Mouse (Mus musculus) intestine, embryonic 16.5 days (tissue): ENCODE results near the gene Slc20a1. TPM values are rescaled to one million over a fixed set of nuclear protein-coding genes. Genes with fewer than 3 reads are reported as not detected.
A peak's percentile ranks its signal among the peaks of the same experiment; 100 is the strongest.

ENCODE experiments used
- ATAC-seq: fragments of 200-750 bp; cut with Nextera tagmentation; 2 replicates; pipeline ENCODE4 v1.8.0; 2017; ENCODE audit warnings: moderate TSS enrichment, moderate library complexity
- H3K27ac ChIP-seq: fragments of 300-500 bp; sonication (generic); 2 replicates; pipeline ENCODE4 v1.5.1; 2014; ENCODE audit warnings: mild to moderate bottlenecking, low read length
- H3K27me3 ChIP-seq: fragments of 300-500 bp; sonication (generic); replicated peaks from 2 replicates; pipeline ENCODE4 v1.6.1; 2014; ENCODE audit warnings: low read length, control low read depth, mixed read lengths; ENCODE audit not compliant: control insufficient read depth, insufficient read depth
- H3K36me3 ChIP-seq: fragments of 300-500 bp; sonication (generic); 2 replicates; pipeline ENCODE4 v1.6.1; 2014; ENCODE audit warnings: low read length, control low read depth; ENCODE audit not compliant: control insufficient read depth, insufficient read depth
- H3K4me1 ChIP-seq: fragments of 300-500 bp; sonication (generic); 2 replicates; pipeline ENCODE4 v1.6.1; 2014; ENCODE audit warnings: low read length, control low read depth, mixed read lengths; ENCODE audit not compliant: control insufficient read depth, insufficient read depth
- H3K4me2 ChIP-seq: fragments of 300-500 bp; sonication (generic); 2 replicates; pipeline ENCODE4 v1.6.1; 2014; ENCODE audit warnings: low read depth, low read length, control low read depth
- H3K4me3 ChIP-seq: fragments of 300-500 bp; sonication (generic); 2 replicates; pipeline ENCODE4 v1.5.1; 2014; ENCODE audit warnings: mild to moderate bottlenecking, low read length
- H3K9ac ChIP-seq: fragments of 300-500 bp; sonication (generic); 2 replicates; pipeline ENCODE4 v1.6.1; 2014; ENCODE audit warnings: low read depth, low read length
- H3K9me3 ChIP-seq: fragments of 300-500 bp; sonication (generic); 2 replicates; pipeline ENCODE4 v1.6.1; 2016; ENCODE audit warnings: low read length, control low read depth; ENCODE audit not compliant: control insufficient read depth
- WGBS: fragments of 180-500 bp; shearing (Covaris S2); extraction: QIAGEN DNeasy Blood & Tissue Kit; methylation state at CpG from one replicate; pipeline ENCODE4 v1.1.7; 2014; 5-methylcytosine and 5-hydroxymethylcytosine counted together
- polyA plus RNA-seq: library from polyadenylated mRNA; unstranded; fragments of >200 nt; fragmentation: Nextera tagmentation; extraction: Ambion mirVana; gene quantifications from 2 replicates; pipeline ENCODE4 v1.2.1, GENCODE M21; 2015

Gene Slc20a1
- polyA plus RNA-seq, 1 experiment from 2014 or later, result 30.4 TPM

DNA sequence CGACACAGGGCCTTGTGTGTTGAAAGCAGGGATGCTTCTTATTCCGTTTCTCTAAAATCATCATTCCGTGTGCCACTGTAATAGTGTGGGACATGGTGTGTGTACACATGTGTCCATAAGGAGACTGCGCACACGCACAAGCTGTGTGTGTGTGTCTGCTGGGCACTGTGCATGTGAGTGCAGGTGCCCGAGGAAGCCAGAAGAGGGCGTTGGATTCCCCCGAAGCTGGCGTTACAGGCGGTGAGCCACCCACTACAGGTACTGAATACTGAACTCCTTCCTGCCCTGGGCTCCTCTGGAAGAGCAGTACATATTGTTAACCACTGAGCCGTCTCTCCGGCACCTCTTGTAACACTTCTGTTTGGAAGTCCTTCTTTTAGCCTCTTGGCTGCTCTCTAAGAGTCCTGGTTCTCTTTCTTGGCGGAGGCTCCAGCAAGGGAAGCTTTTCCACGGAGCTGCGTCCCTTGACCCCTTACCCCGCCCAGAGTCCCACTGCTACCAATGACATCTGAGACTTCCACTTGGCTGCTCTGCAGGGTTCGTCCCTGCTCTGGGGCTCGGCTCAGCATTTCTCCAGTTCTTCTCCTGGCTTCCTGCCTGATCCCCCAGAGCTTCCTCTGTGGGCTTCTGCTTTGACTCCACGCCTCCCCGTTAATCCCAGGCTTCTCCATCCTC lies 46.0 kb downstream of the Slc20a1 start:
- Histone ChIP-seq H3K9me3 (no peaks in the 10 kb centered on the region), H3K36me3 (no peaks in the 10 kb centered on the region), H3K4me3 (no peak overlapping the region), H3K27ac (no peak overlapping the region; the same call in 1 of the 2 replicates), H3K4me2 (no peak overlapping the region), H3K27me3 (no peaks in the 10 kb centered on the region), H3K4me1 (peaks cover 23% of the 10 kb centered on the region), H3K9ac (no peak overlapping the region)
- 80% methylated on average over 20 of the region's 20 CpGs for WGBS
- no peak for ATAC-seq

DNA sequence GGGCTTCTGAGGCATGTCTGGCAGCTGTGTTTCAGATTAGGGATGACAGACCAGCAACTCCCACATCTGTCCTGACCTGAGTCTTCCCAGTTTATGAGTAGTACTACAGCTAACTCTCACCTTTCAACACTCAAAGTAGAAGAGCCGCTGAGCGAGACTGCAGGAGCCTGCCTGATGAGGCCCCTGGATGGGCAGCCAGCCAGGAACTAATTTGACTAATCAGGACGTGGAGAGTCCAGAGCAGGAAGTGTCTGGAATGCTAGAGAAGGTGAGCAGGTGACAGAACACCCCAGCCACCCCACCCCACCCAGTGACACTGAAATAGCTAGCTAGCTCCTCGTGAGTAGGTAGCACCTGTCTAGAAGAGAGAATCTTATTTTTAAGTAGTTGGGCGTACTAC lies 47.1 kb downstream of the Slc20a1 start:
- Histone ChIP-seq H3K27ac (no peak overlapping the region; the same call in none of the 2 replicates), H3K4me2 (no peak overlapping the region), H3K27me3 (no peaks in the 10 kb centered on the region), H3K9ac (no peak overlapping the region), H3K4me3 (no peak overlapping the region), H3K36me3 (no peaks in the 10 kb centered on the region), H3K9me3 (no peaks in the 10 kb centered on the region), H3K4me1 (peaks cover 23% of the 10 kb centered on the region)
- WGBS, result 39% methylated on average over 5 of the region's 5 CpGs
- ATAC-seq, result peak; percentile 82

- H3K27ac ChIP-seq, result no peak overlapping the region
- no peak overlapping the region for H3K9ac ChIP-seq
Measured at GRCm38 (mm10) chr2:129246436-129246835, 47.9 kb downstream of the Slc20a1 start.

GRCm38 (mm10) chr2:129246924-129247323 lies 48.4 kb downstream of the Slc20a1 start:
- Histone ChIP-seq H3K27ac (no peak overlapping the region), H3K4me3 (no peak overlapping the region), H3K9me3 (no peaks in the 10 kb centered on the region), H3K4me1 (peaks cover 26% of the 10 kb centered on the region), H3K9ac (no peak overlapping the region), H3K27me3 (no peaks in the 10 kb centered on the region), H3K36me3 (no peaks in the 10 kb centered on the region), H3K4me2 (no peak overlapping the region)
- no peak for ATAC-seq
- 93% methylated on average over 12 of the region's 12 CpGs for WGBS

More at GRCm38 (mm10) chr2:129246436-129246835, 47.9 kb downstream of the Slc20a1 start:
- Histone ChIP-seq H3K4me3 (no peak overlapping the region), H3K4me1 (peaks cover 22% of the 10 kb centered on the region), H3K27me3 (no peaks in the 10 kb centered on the region), H3K36me3 (no peaks in the 10 kb centered on the region), H3K4me2 (no peak overlapping the region), H3K9me3 (no peaks in the 10 kb centered on the region)
- ATAC-seq, result no peak
- whole genome bisulfite sequencing, result 72% methylated on average over 7 of the region's 7 CpGs

GRCm38 (mm10) chr2:129247707-129248121 lies 49.1 kb downstream of the Slc20a1 start:
- 64% methylated on average over 7 of the region's 7 CpGs for WGBS
- no peaks in the 10 kb centered on the region for H3K36me3 ChIP-seq
- H3K27me3 ChIP-seq, result no peaks in the 10 kb centered on the region
- H3K9ac ChIP-seq, result peak overlapping the region; percentile 8; the same call in 1 of the 2 replicates
- H3K9me3 ChIP-seq, result no peaks in the 10 kb centered on the region
- peak; percentile 79 for ATAC-seq
- H3K4me1 ChIP-seq, result peaks cover 26% of the 10 kb centered on the region
- H3K27ac ChIP-seq, result peak overlapping the region; percentile 57
- H3K4me3 ChIP-seq, result no peak overlapping the region
- H3K4me2 ChIP-seq, result peak overlapping the region; percentile 5; the same call in 1 of the 2 replicates

DNA sequence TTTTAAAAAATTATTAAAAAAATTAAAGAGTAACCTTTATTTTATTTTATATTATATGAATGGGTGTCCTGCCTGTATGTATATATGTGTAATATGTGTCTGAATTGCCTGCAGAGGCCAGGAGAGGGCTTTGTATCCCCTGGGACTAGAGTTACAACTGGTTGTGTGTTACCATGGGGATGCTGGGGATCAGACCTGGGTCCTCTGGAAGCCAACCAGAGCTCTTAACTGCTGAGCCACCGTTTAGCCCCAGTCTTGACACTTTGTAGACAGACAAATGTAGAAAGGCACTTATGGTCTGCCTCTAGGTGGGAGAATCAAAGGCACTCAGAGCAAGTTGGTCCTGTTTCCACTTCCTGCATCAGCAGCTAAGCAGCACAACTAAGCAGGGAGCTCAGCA lies 50.8 kb downstream of the Slc20a1 start:
- Histone ChIP-seq H3K9me3 (no peaks in the 10 kb centered on the region), H3K36me3 (no peaks in the 10 kb centered on the region), H3K4me2 (no peak overlapping the region), H3K27ac (no peak overlapping the region), H3K4me1 (peaks cover 30% of the 10 kb centered on the region), H3K4me3 (no peak overlapping the region), H3K9ac (no peak overlapping the region), H3K27me3 (no peaks in the 10 kb centered on the region)
- ATAC-seq, result no peak
- WGBS, result 53% methylated on average over 1 of the region's 1 CpGs

- 79% methylated on average over 19 of the region's 19 CpGs for WGBS
- Histone ChIP-seq H3K4me3 (no peak overlapping the region), H3K36me3 (no peaks in the 10 kb centered on the region), H3K9ac (no peak overlapping the region), H3K27ac (peak overlapping the region; percentile 7; the same call in 1 of the 2 replicates), H3K4me1 (peaks cover 12% of the 10 kb centered on the region), H3K9me3 (no peaks in the 10 kb centered on the region), H3K27me3 (no peaks in the 10 kb centered on the region), H3K4me2 (no peak overlapping the region)
- ATAC-seq, result no peak
Measured at GRCm38 (mm10) chr2:129252836-129253630, 54.5 kb downstream of the Slc20a1 start.

GRCm38 (mm10) chr2:129253631-129253970 lies 55.0 kb downstream of the Slc20a1 start:
- Histone ChIP-seq H3K9ac (no peak overlapping the region), H3K9me3 (no peaks in the 10 kb centered on the region), H3K36me3 (no peaks in the 10 kb centered on the region), H3K4me1 (peaks cover 15% of the 10 kb centered on the region), H3K4me3 (no peak overlapping the region), H3K27ac (peak overlapping the region; percentile 7; the same call in 1 of the 2 replicates), H3K27me3 (no peaks in the 10 kb centered on the region), H3K4me2 (no peak overlapping the region)
- ATAC-seq, result 0 out of 2 replicates have a peak, but pooled peaks have one; percentile 16
- WGBS, result 50% methylated on average over 2 of the region's 2 CpGs

DNA sequence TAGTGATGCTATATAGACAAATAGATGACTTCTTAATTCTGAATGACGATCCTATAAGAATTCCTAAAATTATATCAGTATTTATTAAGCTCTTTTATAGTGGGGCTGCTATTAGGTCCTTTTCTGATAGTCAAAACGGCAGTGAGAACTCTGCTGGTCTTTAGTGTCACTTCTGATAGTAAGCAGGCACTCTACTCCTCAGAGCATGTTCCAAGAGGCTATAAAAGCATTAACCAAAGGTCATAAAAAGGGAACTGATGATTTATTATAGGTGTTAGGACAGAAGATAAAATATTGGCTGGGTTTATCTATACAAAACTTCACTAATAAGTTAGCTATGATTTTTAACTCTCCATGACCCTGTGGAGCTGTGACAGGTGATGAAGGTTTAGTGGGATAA lies 55.5 kb downstream of the Slc20a1 start:
- H3K36me3 ChIP-seq, result no peaks in the 10 kb centered on the region

More for the DNA sequence above, 55.5 kb downstream of the Slc20a1 start:
- Histone ChIP-seq H3K27ac (no peak overlapping the region), H3K27me3 (no peaks in the 10 kb centered on the region), H3K9me3 (no peaks in the 10 kb centered on the region), H3K9ac (no peak overlapping the region), H3K4me1 (peaks cover 16% of the 10 kb centered on the region), H3K4me3 (no peak overlapping the region), H3K4me2 (no peak overlapping the region)
- WGBS, result 12% methylated on average over 2 of the region's 2 CpGs
- peak; percentile 67 for ATAC-seq
